Mouse (Mus musculus) kidney, embryonic 14.5 days (tissue): ENCODE data around the gene Ube2v1. TPM values are rescaled to one million over a fixed set of nuclear protein-coding genes. Genes with fewer than 3 reads are reported as not detected.

Source experiments
- ATAC-seq: fragments of 200-750 bp; cut with Nextera tagmentation; 2 replicates; pipeline ENCODE4 v1.8.0; 2017; ENCODE audit warnings: moderate number of reproducible peaks, mild to moderate bottlenecking, moderate TSS enrichment, moderate library complexity; ENCODE audit not compliant: low FRiP score, low TSS enrichment
- H3K27ac ChIP-seq: fragments of 300-500 bp; sonication (generic); 2 replicates; pipeline ENCODE4 v1.5.1; 2014; ENCODE audit warnings: low read depth, mild to moderate bottlenecking, low read length, moderate library complexity, mixed read lengths
- H3K27me3 ChIP-seq: fragments of 300-500 bp; sonication (generic); 2 replicates; pipeline ENCODE4 v1.6.1; 2014; ENCODE audit warnings: mild to moderate bottlenecking, low read length; ENCODE audit not compliant: control insufficient read depth, insufficient read depth
- H3K36me3 ChIP-seq: fragments of 300-500 bp; sonication (generic); 2 replicates; pipeline ENCODE4 v1.6.1; 2014; ENCODE audit warnings: low read length, mixed read lengths; ENCODE audit not compliant: control insufficient read depth, insufficient read depth
- H3K4me1 ChIP-seq: fragments of 300-500 bp; sonication (generic); 2 replicates; pipeline ENCODE4 v1.6.1; 2014; ENCODE audit warnings: low read length, mixed read lengths; ENCODE audit not compliant: control insufficient read depth, insufficient read depth
- H3K4me2 ChIP-seq: fragments of 300-500 bp; sonication (generic); replicated peaks from 2 replicates; pipeline ENCODE4 v1.6.1; 2014; ENCODE audit warnings: low read depth, mild to moderate bottlenecking, low read length
- H3K4me3 ChIP-seq: fragments of 300-500 bp; sonication (generic); 2 replicates; pipeline ENCODE4 v1.5.1; 2014; ENCODE audit warnings: mild to moderate bottlenecking, low read length
- H3K9ac ChIP-seq: fragments of 300-500 bp; sonication (generic); 2 replicates; pipeline ENCODE4 v1.6.1; 2014; ENCODE audit warnings: low read depth, mild to moderate bottlenecking, low read length, moderate library complexity
- H3K9me3 ChIP-seq: fragments of 300-500 bp; sonication (generic); 2 replicates; pipeline ENCODE4 v1.6.1; 2016; ENCODE audit warnings: low read length; ENCODE audit not compliant: control insufficient read depth
- WGBS: fragments of 180-500 bp; shearing (Covaris S2); extraction: QIAGEN DNeasy Blood & Tissue Kit; methylation state at CpG from one replicate; pipeline ENCODE4 v1.1.7; 2014; 5-methylcytosine and 5-hydroxymethylcytosine counted together
- polyA plus RNA-seq: library from polyadenylated mRNA; unstranded; fragments of >200 nt; fragmentation: Nextera tagmentation; extraction: Ambion mirVana; gene quantifications from 2 replicates; pipeline ENCODE4 v1.2.1, GENCODE M21; 2014

Gene Ube2v1
- polyA plus RNA-seq, 1 experiment from 2014 or later = 283 TPM

DNA sequence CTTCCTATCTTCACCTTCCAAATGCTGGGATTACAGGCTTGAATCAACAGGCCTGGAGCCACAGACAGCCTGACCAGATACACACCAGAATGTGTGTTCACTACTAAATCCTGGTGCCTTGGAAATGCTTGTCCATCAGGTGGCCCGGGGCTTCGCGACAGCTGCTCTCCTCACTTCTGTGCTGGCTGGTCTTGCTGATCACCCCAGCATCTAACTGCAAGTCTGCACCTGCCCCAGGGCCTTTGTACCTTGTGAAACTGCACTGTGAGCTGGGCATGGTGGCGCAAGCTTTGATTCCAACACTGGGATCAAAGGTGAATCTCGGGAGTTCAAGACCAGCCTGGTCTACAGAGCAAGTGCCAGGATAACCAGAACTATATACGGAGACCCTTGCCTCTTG is 10.3 kb upstream of the Ube2v1 start:
- Histone ChIP-seq H3K9me3 (no peaks in the 10 kb centered on the region), H3K36me3 (peaks cover 24% of the 10 kb centered on the region), H3K27ac (no peak overlapping the region), H3K9ac (no peak overlapping the region), H3K4me3 (no peak overlapping the region), H3K4me2 (no peak overlapping the region), H3K4me1 (no peaks in the 10 kb centered on the region), H3K27me3 (no peaks in the 10 kb centered on the region)
- no peak for ATAC-seq
- WGBS = 89% methylated on average over 6 of the region's 6 CpGs

DNA sequence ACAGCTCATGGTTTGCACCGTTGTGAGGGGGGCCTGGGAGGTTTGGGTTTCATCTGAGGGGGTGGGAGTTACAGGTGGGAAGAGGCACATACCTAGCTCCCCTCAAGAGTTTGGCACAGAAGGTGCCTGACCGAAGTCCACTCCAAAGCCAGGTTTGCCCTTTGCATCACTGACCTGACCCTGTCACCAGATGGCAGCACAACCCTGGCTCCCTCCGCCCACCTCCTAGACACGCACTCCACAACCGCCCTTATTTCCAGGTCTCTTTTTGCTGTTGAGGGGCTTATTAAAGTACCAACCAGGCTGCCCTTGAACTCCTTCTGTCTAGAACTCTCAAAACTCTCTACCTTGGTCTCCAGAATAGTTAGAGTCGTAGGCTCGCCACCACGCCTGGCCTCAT is 9.4 kb upstream of the Ube2v1 start:
- Histone ChIP-seq H3K27me3 (no peaks in the 10 kb centered on the region), H3K36me3 (peaks cover 24% of the 10 kb centered on the region), H3K27ac (no peak overlapping the region), H3K9me3 (no peaks in the 10 kb centered on the region), H3K4me1 (no peaks in the 10 kb centered on the region), H3K9ac (no peak overlapping the region), H3K4me3 (no peak overlapping the region), H3K4me2 (no peak overlapping the region)
- no peak for ATAC-seq
- WGBS = 47% methylated on average over 8 of the region's 8 CpGs

GRCm38 (mm10) chr2:167640279-167640678 is 8.4 kb upstream of the Ube2v1 start:
- Histone ChIP-seq H3K36me3 (peaks cover 15% of the 10 kb centered on the region; the same call in 1 of the 2 replicates), H3K4me2 (no peak overlapping the region), H3K9me3 (no peaks in the 10 kb centered on the region), H3K4me1 (no peaks in the 10 kb centered on the region), H3K27me3 (no peaks in the 10 kb centered on the region), H3K27ac (no peak overlapping the region), H3K9ac (no peak overlapping the region), H3K4me3 (no peak overlapping the region)
- 81% methylated on average over 3 of the region's 3 CpGs for WGBS
- ATAC-seq = no peak

DNA sequence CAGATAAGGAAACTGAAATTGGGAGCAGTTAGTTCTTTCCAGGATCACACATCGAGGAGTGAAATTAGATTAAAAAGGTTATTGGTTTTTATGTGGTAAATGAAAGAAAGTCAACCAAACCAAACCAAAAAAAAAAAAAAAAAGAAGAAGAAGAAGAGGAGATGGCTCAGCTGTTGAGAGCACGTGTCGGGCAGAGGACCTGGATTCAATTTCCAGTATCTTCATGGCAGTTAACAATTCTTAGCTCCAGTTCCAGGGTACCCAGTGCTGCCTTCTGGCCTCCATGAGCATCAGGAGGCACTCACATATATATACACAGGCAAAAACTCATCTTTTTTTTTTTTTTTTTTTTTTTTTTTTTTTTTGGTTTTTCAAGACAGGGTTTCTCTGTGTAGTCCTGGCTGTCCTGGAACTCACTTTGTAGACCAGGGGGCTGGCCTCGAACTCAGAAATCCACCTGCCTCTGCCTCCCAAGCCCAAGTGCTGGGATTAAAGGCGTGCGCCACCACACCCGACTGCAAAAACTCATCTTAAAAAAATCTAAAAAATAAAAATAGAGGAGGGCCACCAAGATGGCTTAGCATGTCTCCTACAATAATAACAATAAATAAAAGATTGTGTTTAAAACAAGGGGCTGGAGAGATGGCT is 3.1 kb upstream of the Ube2v1 start:
- H3K9ac ChIP-seq = no peak overlapping the region
- no peak for ATAC-seq
- peak overlapping the region; percentile 20; the same call in 1 of the 2 replicates for H3K4me3 ChIP-seq
- H3K4me1 ChIP-seq = peaks cover 14% of the 10 kb centered on the region
- 75% methylated on average over 7 of the region's 7 CpGs for WGBS
- H3K27me3 ChIP-seq = no peaks in the 10 kb centered on the region
- no peaks in the 10 kb centered on the region for H3K36me3 ChIP-seq
- H3K27ac ChIP-seq = no peak overlapping the region
- peak overlapping the region; percentile 37 for H3K4me2 ChIP-seq
- H3K9me3 ChIP-seq = no peaks in the 10 kb centered on the region

- Histone ChIP-seq H3K4me1 (peaks cover 20% of the 10 kb centered on the region), H3K9me3 (no peaks in the 10 kb centered on the region), H3K36me3 (no peaks in the 10 kb centered on the region), H3K27me3 (no peaks in the 10 kb centered on the region), H3K4me2 (peak overlapping the region; percentile 37), H3K27ac (no peak overlapping the region), H3K4me3 (peak overlapping the region; percentile 20), H3K9ac (peak overlapping the region; percentile 36; the same call in 1 of the 2 replicates)
- WGBS = 0% methylated on average over 15 of the region's 15 CpGs
- ATAC-seq = peak; percentile 74
Observed at GRCm38 (mm10) chr2:167634338-167634770, 2.5 kb upstream of the Ube2v1 start.

DNA sequence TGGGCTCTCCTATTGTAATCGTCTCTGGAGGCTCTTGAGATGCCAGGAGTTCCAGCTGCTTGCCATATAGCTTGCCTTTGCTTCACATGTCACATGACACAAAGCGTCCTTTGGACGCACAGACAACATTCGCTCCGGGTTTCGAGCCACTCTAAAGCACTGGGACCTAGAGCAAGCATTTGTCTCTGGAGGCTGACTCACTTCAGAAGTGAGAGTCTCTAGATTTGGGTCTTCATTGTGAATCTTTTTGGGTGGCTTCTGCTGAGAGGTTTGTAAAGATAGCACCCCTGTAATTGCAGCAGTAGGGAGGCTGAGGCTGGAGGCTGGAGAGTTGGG is 1.6 kb upstream of the Ube2v1 start:
- Histone ChIP-seq H3K9me3 (no peaks in the 10 kb centered on the region), H3K9ac (no peak overlapping the region), H3K4me1 (peaks cover 29% of the 10 kb centered on the region), H3K4me2 (no peak overlapping the region), H3K27me3 (no peaks in the 10 kb centered on the region), H3K4me3 (no peak overlapping the region), H3K27ac (no peak overlapping the region), H3K36me3 (peaks cover 4% of the 10 kb centered on the region)
- WGBS = 90% methylated on average over 6 of the region's 6 CpGs
- ATAC-seq = no peak

DNA sequence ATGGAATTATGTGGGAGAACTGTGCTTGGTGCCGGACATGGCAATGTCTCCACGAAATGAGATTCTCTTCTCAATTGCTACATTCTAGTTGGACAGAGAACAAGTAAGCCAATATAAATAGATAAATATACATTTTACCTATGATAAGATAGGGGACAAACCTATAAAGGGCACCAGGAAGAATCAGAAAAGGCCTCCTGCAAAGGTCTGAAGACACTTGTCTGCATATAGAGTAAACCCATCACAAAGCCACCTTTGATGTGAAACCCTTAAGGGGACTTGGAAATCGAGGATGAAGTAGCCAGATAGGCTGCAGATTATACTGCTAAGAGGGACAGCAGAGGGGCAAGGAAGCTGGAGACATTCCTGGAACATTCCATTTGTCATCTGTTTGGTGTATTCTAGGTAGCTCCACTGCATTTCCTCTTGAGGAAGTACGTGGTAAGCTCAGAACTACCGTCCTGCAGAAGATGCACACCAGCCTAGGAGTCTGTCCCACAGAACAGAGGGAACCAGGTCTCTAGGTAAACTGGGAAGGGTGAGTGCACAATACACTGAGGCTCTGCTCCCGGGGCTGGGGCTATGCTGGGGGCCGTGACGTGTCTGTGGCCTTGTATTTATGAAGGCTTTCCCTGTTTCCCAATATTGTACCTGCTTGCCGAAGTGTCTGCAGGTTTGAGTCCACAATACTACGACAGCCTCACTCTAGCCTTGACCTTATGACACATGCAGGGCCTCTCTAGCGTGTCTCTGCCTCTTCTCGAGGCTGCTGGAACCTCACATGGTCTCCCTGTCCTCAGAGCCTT is 1.0 kb upstream of the Ube2v1 start:
- Histone ChIP-seq H3K27ac (peak overlapping the region; percentile 88), H3K27me3 (no peaks in the 10 kb centered on the region), H3K4me3 (peak overlapping the region; percentile 92; the same call in 1 of the 2 replicates), H3K9me3 (no peaks in the 10 kb centered on the region), H3K36me3 (peaks cover 7% of the 10 kb centered on the region), H3K4me2 (peak overlapping the region; percentile 88), H3K9ac (peak overlapping the region; percentile 96), H3K4me1 (peaks cover 29% of the 10 kb centered on the region)
- WGBS = 84% methylated on average over 12 of the region's 12 CpGs
- ATAC-seq = no peak

GRCm38 (mm10) chr2:167631181-167631590 is 709 bp downstream of the Ube2v1 start:
- Histone ChIP-seq H3K27me3 (no peaks in the 10 kb centered on the region), H3K36me3 (peaks cover 16% of the 10 kb centered on the region), H3K9ac (peak overlapping the region; percentile 96), H3K4me1 (peaks cover 29% of the 10 kb centered on the region), H3K9me3 (no peaks in the 10 kb centered on the region), H3K4me2 (peak overlapping the region; percentile 88), H3K4me3 (peak overlapping the region; percentile 92), H3K27ac (peak overlapping the region; percentile 88; the same call in 1 of the 2 replicates)
- peak; percentile 17; the same call in 1 of the 2 replicates for ATAC-seq
- under 1% methylated on average over 31 of the region's 31 CpGs for WGBS

DNA sequence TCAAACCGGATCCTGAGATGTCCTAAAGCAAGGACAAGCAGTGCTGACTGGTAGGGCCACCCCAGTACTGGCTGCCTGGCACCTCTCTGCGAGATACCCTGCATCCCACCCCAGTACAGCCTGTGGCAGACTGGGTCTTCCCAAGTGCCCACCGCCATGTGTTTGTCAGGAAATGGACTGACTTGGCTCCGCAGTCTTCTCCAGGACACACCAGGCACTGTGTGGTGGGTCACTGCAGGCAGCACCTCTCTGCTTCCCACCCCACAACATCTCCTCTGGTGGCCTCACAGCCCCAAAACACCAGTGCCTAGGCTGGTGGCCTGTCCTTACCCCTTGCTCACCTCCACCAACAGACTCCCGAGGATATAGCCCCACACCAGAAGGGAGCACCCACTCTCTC is 1.5 kb downstream of the Ube2v1 start:
- H3K27ac ChIP-seq = 0 out of 2 replicates have a peak overlapping the region, but pooled peaks have one; percentile 24
- 68% methylated on average over 5 of the region's 5 CpGs for WGBS
- ATAC-seq = no peak
- H3K9ac ChIP-seq = peak overlapping the region; percentile 96
- no peaks in the 10 kb centered on the region for H3K9me3 ChIP-seq
- H3K4me1 ChIP-seq = peaks cover 31% of the 10 kb centered on the region
- peaks cover 16% of the 10 kb centered on the region for H3K36me3 ChIP-seq
- peak overlapping the region; percentile 88 for H3K4me2 ChIP-seq
- H3K27me3 ChIP-seq = no peaks in the 10 kb centered on the region
- peak overlapping the region; percentile 92 for H3K4me3 ChIP-seq
